Mouse (Mus musculus): ENCODE measurements around the gene Wdr26. TPM values are rescaled to one million over a fixed set of nuclear protein-coding genes. Genes with fewer than 3 reads are reported as not detected.

The Wdr26 gene
- total RNA-seq (2022) = 100 to 1,000 TPM; 109 to 123 (median 113) TPM

GRCm38 (mm10) chr1:181211920-181212633 lies at the start of gene Wdr26:
Gene Wdr26 (minus strand): TSS chr1:181212001.
- DNase-seq (ENCODE audit: low spot score in 2 of 2) = peak; percentile 82 to 84

- DNase-seq (ENCODE audit: low spot score in 2 of 2) = no peak
These were observed 49.3 kb upstream of the Wdr26 start for GRCm38 (mm10) chr1:181260949-181261696.

GRCm38 (mm10) chr1:181260422-181260821 lies 48.6 kb upstream of the Wdr26 start:
- DNase-seq (ENCODE audit: low spot score in 2 of 2) = no peak

- DNase-seq (ENCODE audit: low spot score in 2 of 2) = no peak
These were observed 48.0 kb upstream of the Wdr26 start for GRCm38 (mm10) chr1:181259626-181260410.

- DNase-seq (ENCODE audit: low spot score in 2 of 2) = no peak
These were observed 47.3 kb upstream of the Wdr26 start for GRCm38 (mm10) chr1:181259056-181259455.

- DNase-seq (ENCODE audit: low spot score in 2 of 2) = no peak
These were observed 46.8 kb upstream of the Wdr26 start for GRCm38 (mm10) chr1:181258616-181259015.

- DNase-seq (ENCODE audit: low spot score in 2 of 2) = no peak
These were observed 46.1 kb upstream of the Wdr26 start for GRCm38 (mm10) chr1:181257585-181258555.

- DNase-seq (ENCODE audit: low spot score in 2 of 2) = no peak
These were observed 45.1 kb upstream of the Wdr26 start for GRCm38 (mm10) chr1:181256689-181257584.

- peak; percentile 19 to 20 for DNase-seq (ENCODE audit: low spot score in 2 of 2)
These were observed 44.3 kb upstream of the Wdr26 start for GRCm38 (mm10) chr1:181255891-181256688.

- no peak for DNase-seq (ENCODE audit: low spot score in 2 of 2)
These were observed 43.6 kb upstream of the Wdr26 start for GRCm38 (mm10) chr1:181255450-181255849.

GRCm38 (mm10) chr1:181251624-181252023 lies 39.8 kb upstream of the Wdr26 start:
- no peak for DNase-seq (ENCODE audit: low spot score in 2 of 2)

- no peak for DNase-seq (ENCODE audit: low spot score in 2 of 2)
These were observed 39.2 kb upstream of the Wdr26 start for GRCm38 (mm10) chr1:181250961-181251360.

GRCm38 (mm10) chr1:181249537-181249936 lies 37.7 kb upstream of the Wdr26 start:
- DNase-seq (ENCODE audit: low spot score in 2 of 2) = no peak

GRCm38 (mm10) chr1:181247175-181247574 lies 35.4 kb upstream of the Wdr26 start:
- no peak for DNase-seq (ENCODE audit: low spot score in 2 of 2)

GRCm38 (mm10) chr1:181246487-181247138 lies 34.8 kb upstream of the Wdr26 start:
- DNase-seq (ENCODE audit: low spot score in 2 of 2) = no peak

- DNase-seq (ENCODE audit: low spot score in 2 of 2) = no peak
These were observed 34.0 kb upstream of the Wdr26 start for GRCm38 (mm10) chr1:181245554-181246486.

GRCm38 (mm10) chr1:181245067-181245466 lies 33.3 kb upstream of the Wdr26 start:
- no peak for DNase-seq (ENCODE audit: low spot score in 2 of 2)

All from layer of hippocampus, adult 8-10 months (tissue).